Mouse (Mus musculus): ENCODE measurements around the gene Ndst2. TPM values are rescaled to one million over a fixed set of nuclear protein-coding genes. Genes with fewer than 3 reads are reported as not detected.
A peak's percentile ranks its signal among the peaks of the same experiment; 100 is the strongest.

Ndst2 gene
- polyA plus RNA-seq, 1 experiment from 2014 or later, result 9.6 TPM

DNA sequence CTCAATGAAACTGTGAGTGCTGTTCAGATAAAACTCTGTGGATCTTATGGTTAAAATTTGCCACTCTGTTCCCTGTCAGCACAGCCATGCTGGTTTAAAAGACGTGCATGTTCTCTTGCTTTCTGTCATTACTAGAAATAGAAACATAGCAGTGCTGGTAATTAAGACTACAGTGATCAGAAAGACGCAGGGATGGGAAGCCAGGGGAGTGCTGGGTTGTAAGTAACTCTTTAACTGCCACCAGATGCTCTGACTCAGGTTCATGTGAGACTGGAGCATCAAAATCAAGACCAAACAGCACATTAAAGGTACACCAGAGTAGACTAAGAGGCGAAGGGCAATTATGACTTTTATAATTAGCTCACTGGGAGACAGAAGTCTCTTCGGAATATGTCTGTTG, 14.0 kb upstream of the Ndst2 start:
- peaks cover 15% of the 10 kb centered on the region for H3K36me3 ChIP-seq (ENCODE audit: control insufficient read depth, insufficient read depth, low read length)
- H3K4me2 ChIP-seq (replicated peaks; ENCODE audit: low read depth), result no peak overlapping the region
- H3K27ac ChIP-seq (replicated peaks), result no peak overlapping the region
- H3K9ac ChIP-seq (ENCODE audit: low read length), result no peak overlapping the region
- H3K27me3 ChIP-seq (ENCODE audit: control insufficient read depth, insufficient read depth, low read length), result no peaks in the 10 kb centered on the region
- no peak overlapping the region for H3K4me3 ChIP-seq (ENCODE audit: low read depth, low read length)
- 70% methylated on average over 4 of the region's 4 CpGs for WGBS
- ATAC-seq (ENCODE audit: low FRiP score, low TSS enrichment) (no peak), DNase-seq (ENCODE audit: low spot score) (no peak)
- H3K4me1 ChIP-seq (replicated peaks; ENCODE audit: control insufficient read depth, insufficient read depth), result no peaks in the 10 kb centered on the region
- H3K9me3 ChIP-seq (ENCODE audit: control insufficient read depth, low read length), result no peaks in the 10 kb centered on the region
- no peak for TF ChIP-seq EP300 (optimal IDR thresholded peaks at IDR 0.05)
- TF ChIP-seq CTCF (IDR thresholded peaks at IDR 0.05; ENCODE audit: low read depth), result no peak

DNA sequence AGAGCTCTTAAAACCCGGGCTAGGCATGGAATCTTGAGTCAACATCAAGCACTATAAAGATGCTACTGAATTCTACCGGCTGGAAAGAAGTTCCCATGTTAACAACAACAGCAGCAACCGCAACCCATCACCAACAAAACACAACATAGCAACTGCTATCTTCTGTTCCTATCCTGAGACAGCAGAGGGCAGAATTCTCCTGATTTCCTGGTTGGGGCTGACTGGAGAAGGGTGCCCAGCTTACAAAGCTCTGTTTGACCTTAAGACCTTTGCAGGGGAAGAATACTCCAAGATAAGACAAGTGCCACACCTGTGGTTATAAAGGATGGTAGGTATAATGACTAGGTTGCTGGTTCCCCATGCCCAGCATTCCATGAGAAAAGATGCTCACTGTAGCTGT, 12.6 kb upstream of the Ndst2 start:
- Histone ChIP-seq H3K4me2 (replicated peaks; ENCODE audit: low read depth) (no peak overlapping the region), H3K4me3 (ENCODE audit: low read depth, low read length) (no peak overlapping the region), H3K27me3 (ENCODE audit: control insufficient read depth, insufficient read depth, low read length) (no peaks in the 10 kb centered on the region), H3K36me3 (ENCODE audit: control insufficient read depth, insufficient read depth, low read length) (peaks cover 15% of the 10 kb centered on the region), H3K9ac (ENCODE audit: low read length) (no peak overlapping the region), H3K27ac (replicated peaks) (no peak overlapping the region), H3K4me1 (replicated peaks; ENCODE audit: control insufficient read depth, insufficient read depth) (no peaks in the 10 kb centered on the region), H3K9me3 (ENCODE audit: control insufficient read depth, low read length) (no peaks in the 10 kb centered on the region)
- DNase-seq (ENCODE audit: low spot score) (no peak), ATAC-seq (ENCODE audit: low FRiP score, low TSS enrichment) (no peak)
- TF ChIP-seq EP300 (optimal IDR thresholded peaks at IDR 0.05), result no peak
- peak; percentile 58 for TF ChIP-seq CTCF (IDR thresholded peaks at IDR 0.05; ENCODE audit: low read depth)
- 67% methylated on average over 3 of the region's 3 CpGs for WGBS

DNA sequence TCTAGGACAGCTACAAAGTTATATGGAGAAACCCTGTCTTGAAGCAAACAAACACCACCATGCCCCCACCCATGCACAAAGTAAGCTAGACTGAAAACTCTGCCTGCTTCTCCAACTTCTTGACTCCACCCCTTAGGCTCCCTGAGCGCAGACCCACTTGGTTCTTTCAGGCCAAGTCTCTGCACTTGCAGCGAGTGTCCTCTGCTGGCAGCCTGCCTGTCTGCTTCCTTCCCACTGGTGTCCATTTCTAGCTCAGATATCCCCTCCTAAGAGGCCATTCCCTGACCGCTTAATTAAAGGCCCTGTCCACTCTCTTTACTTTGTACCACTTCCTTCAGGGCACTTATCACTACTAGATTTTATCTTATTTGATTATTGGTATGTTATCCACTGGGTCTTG, 9.3 kb upstream of the Ndst2 start:
- peaks cover 21% of the 10 kb centered on the region for H3K36me3 ChIP-seq (ENCODE audit: control insufficient read depth, insufficient read depth, low read length)
- H3K4me3 ChIP-seq (ENCODE audit: low read depth, low read length), result no peak overlapping the region
- no peak overlapping the region for H3K4me2 ChIP-seq (replicated peaks; ENCODE audit: low read depth)
- no peak for DNase-seq (ENCODE audit: low spot score)
- TF ChIP-seq EP300 (optimal IDR thresholded peaks at IDR 0.05) (no peak), CTCF (IDR thresholded peaks at IDR 0.05; ENCODE audit: low read depth) (peak; percentile 38)
- no peak for ATAC-seq (ENCODE audit: low FRiP score, low TSS enrichment)
- H3K9ac ChIP-seq (ENCODE audit: low read length), result no peak overlapping the region
- no peaks in the 10 kb centered on the region for H3K9me3 ChIP-seq (ENCODE audit: control insufficient read depth, low read length)
- 63% methylated on average over 3 of the region's 3 CpGs for WGBS
- H3K27me3 ChIP-seq (ENCODE audit: control insufficient read depth, insufficient read depth, low read length), result no peaks in the 10 kb centered on the region
- H3K4me1 ChIP-seq (replicated peaks; ENCODE audit: control insufficient read depth, insufficient read depth), result no peaks in the 10 kb centered on the region
- H3K27ac ChIP-seq (replicated peaks), result no peak overlapping the region

DNA sequence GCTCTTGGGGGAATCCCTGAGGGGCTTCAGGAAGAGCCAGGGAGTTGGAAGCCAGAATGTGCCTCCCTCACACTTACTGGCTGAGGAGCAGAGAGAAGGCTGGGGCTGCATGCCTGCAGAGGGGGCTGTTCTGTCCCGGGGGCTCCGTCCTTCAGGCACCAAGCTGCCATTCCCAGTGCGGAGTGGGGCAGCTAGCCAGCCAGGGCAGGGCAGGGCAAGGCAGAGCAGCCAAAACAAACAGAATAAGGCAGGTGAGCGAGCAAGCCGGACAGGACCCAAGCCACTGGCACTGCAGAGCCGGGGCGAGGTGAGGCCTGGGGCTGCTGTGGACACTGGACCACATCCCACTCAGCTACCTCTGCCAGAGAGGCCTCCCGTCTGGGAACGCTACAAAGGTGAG, 6.9 kb upstream of the Ndst2 start:
- Histone ChIP-seq H3K27me3 (ENCODE audit: control insufficient read depth, insufficient read depth, low read length) (no peaks in the 10 kb centered on the region), H3K36me3 (ENCODE audit: control insufficient read depth, insufficient read depth, low read length) (peaks cover 17% of the 10 kb centered on the region), H3K27ac (replicated peaks) (no peak overlapping the region), H3K4me1 (replicated peaks; ENCODE audit: control insufficient read depth, insufficient read depth) (no peaks in the 10 kb centered on the region; the same call in 1 of the 2 replicates), H3K4me3 (ENCODE audit: low read depth, low read length) (no peak overlapping the region), H3K9me3 (ENCODE audit: control insufficient read depth, low read length) (no peaks in the 10 kb centered on the region), H3K4me2 (replicated peaks; ENCODE audit: low read depth) (no peak overlapping the region), H3K9ac (ENCODE audit: low read length) (0 out of 2 replicates have a peak overlapping the region, but pooled peaks have one; percentile 31)
- DNase-seq (ENCODE audit: low spot score), result peak; percentile 76
- TF ChIP-seq CTCF (IDR thresholded peaks at IDR 0.05; ENCODE audit: low read depth) (0 out of 2 replicates have a peak, but pooled peaks have one; percentile 12), EP300 (optimal IDR thresholded peaks at IDR 0.05) (no peak)
- 55% methylated on average over 9 of the region's 9 CpGs for WGBS
- peak; percentile 34; the same call in 1 of the 2 replicates for ATAC-seq (ENCODE audit: low FRiP score, low TSS enrichment)

DNA sequence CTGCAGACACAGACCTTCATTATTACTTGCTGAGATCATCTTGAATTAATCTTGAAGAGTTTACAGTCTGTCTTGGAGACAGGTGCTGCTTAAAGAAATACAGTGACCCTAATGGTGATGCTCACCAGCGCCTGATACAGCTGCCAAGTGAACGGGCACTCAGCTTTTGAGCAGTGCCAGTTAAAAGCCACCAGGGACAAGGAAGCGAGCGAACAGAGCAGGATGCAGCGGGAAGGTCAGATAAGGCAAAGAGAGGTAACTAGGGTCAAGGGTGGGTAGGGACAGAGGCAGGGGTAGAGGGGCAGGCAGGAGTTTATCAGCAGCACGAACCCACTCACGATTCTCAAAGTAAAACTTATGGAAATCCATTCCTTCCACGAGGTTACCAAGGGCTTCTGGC, 4.1 kb upstream of the Ndst2 start:
- TF ChIP-seq EP300 (optimal IDR thresholded peaks at IDR 0.05) (no peak), CTCF (IDR thresholded peaks at IDR 0.05; ENCODE audit: low read depth) (no peak)
- Histone ChIP-seq H3K4me1 (replicated peaks; ENCODE audit: control insufficient read depth, insufficient read depth) (peaks cover 3% of the 10 kb centered on the region; the same call in 1 of the 2 replicates), H3K27ac (replicated peaks) (peak overlapping the region; percentile 20; the same call in 1 of the 2 replicates), H3K4me3 (ENCODE audit: low read depth, low read length) (no peak overlapping the region), H3K9me3 (ENCODE audit: control insufficient read depth, low read length) (no peaks in the 10 kb centered on the region), H3K27me3 (ENCODE audit: control insufficient read depth, insufficient read depth, low read length) (no peaks in the 10 kb centered on the region), H3K36me3 (ENCODE audit: control insufficient read depth, insufficient read depth, low read length) (peaks cover 6% of the 10 kb centered on the region; the same call in 1 of the 2 replicates), H3K4me2 (replicated peaks; ENCODE audit: low read depth) (no peak overlapping the region), H3K9ac (ENCODE audit: low read length) (no peak overlapping the region)
- ATAC-seq (ENCODE audit: low FRiP score, low TSS enrichment), result no peak
- 79% methylated on average over 8 of the region's 8 CpGs for WGBS
- DNase-seq (ENCODE audit: low spot score), result no peak

DNA sequence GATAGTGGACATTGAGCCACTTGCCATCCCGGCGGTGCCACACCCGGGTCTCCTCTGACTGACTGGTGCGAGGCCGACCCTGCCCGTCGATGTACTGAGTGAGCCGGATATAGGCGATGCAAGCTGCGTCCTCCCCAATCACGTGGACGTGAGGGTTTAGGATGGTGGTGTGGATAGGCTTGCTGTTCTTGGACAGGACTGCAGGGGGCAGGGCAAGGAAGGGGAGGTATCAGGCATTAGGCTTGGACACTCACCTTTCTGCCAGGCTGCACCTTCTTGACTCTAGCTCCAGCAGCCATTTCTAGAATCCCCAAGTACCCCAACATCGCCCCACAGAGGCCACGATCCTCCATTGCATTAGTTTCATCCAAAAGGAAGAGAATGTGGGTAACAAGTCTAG, 2.9 kb upstream of the Ndst2 start:
- Histone ChIP-seq H3K9me3 (ENCODE audit: control insufficient read depth, low read length) (no peaks in the 10 kb centered on the region), H3K27me3 (ENCODE audit: control insufficient read depth, insufficient read depth, low read length) (no peaks in the 10 kb centered on the region), H3K36me3 (ENCODE audit: control insufficient read depth, insufficient read depth, low read length) (peaks cover 6% of the 10 kb centered on the region; the same call in 1 of the 2 replicates), H3K4me1 (replicated peaks; ENCODE audit: control insufficient read depth, insufficient read depth) (peaks cover 3% of the 10 kb centered on the region; the same call in 1 of the 2 replicates), H3K9ac (ENCODE audit: low read length) (no peak overlapping the region), H3K4me3 (ENCODE audit: low read depth, low read length) (no peak overlapping the region), H3K4me2 (replicated peaks; ENCODE audit: low read depth) (no peak overlapping the region), H3K27ac (replicated peaks) (no peak overlapping the region)
- ATAC-seq (ENCODE audit: low FRiP score, low TSS enrichment) (peak; percentile 71), DNase-seq (ENCODE audit: low spot score) (peak; percentile 89)
- 27% methylated on average over 14 of the region's 14 CpGs for WGBS
- TF ChIP-seq EP300 (optimal IDR thresholded peaks at IDR 0.05) (no peak), CTCF (IDR thresholded peaks at IDR 0.05; ENCODE audit: low read depth) (peak; percentile 82)
